Mouse (Mus musculus) hematopoietic stem cell, adult 5-6 weeks (primary cell): Measurements from ENCODE around the gene Gm21962. TPM values are rescaled to one million over a fixed set of nuclear protein-coding genes. Genes with fewer than 3 reads are reported as not detected.
"Not testable (repeated sequence)": the region's sequence is repeated elsewhere in the genome, so short reads cannot be mapped to it uniquely, and the experiment has no call there.

Experiments
- ATAC-seq, 2 experiments: fragments of 125-278 bp in 1 of 2; replicated peaks in 1 of 2; 2 replicates each; pipeline ENCODE4 v1.8.0; 2016 to 2017; ENCODE audit warnings: inconsistent platforms in 2 of 2, mild to moderate bottlenecking in 2 of 2, moderate number of reproducible peaks in 2 of 2, low read depth in 1 of 2, moderate TSS enrichment in 1 of 2; ENCODE audit not compliant: low FRiP score in 2 of 2, poor library complexity in 2 of 2, severe bottlenecking in 2 of 2, insufficient read depth in 1 of 2, low TSS enrichment in 1 of 2
- total RNA-seq: library from RNA; stranded (forward); fragments of 172-1452, 232-1000 nt; gene quantifications from 2 replicates; pipeline ENCODE4 v1.2.3, GENCODE M21; 2017

The Gm21962 gene
- total RNA-seq, result not detected in 2 replicates

GRCm38 (mm10) chr3:137671224-137671623, at the start of gene Gm21962:
Gene Gm21962, plus strand, starts transcription at chr3:137671524.
- ATAC-seq, result not testable (repeated sequence)

GRCm38 (mm10) chr3:137622091-137622490, 49.2 kb upstream of the Gm21962 start:
- no peak for ATAC-seq

- peak in 1 of 2 experiments; percentile 13; a peak in 2 of 4 replicates for ATAC-seq
Observed at GRCm38 (mm10) chr3:137622895-137623580, 48.3 kb upstream of the Gm21962 start.

GRCm38 (mm10) chr3:137623581-137624362, 47.6 kb upstream of the Gm21962 start:
- peak; percentile 75 to 93 for ATAC-seq

GRCm38 (mm10) chr3:137625054-137625453, 46.3 kb upstream of the Gm21962 start:
- ATAC-seq, result no peak

GRCm38 (mm10) chr3:137633726-137634125, 37.6 kb upstream of the Gm21962 start:
- no peak for ATAC-seq

GRCm38 (mm10) chr3:137636571-137636970, 34.8 kb upstream of the Gm21962 start:
- no peak for ATAC-seq

GRCm38 (mm10) chr3:137641238-137641637, 30.1 kb upstream of the Gm21962 start:
- no peak for ATAC-seq

- no peak for ATAC-seq
Observed at GRCm38 (mm10) chr3:137642137-137642536, 29.2 kb upstream of the Gm21962 start.

- ATAC-seq, result no peak
Observed at GRCm38 (mm10) chr3:137642568-137642967, 28.8 kb upstream of the Gm21962 start.

- ATAC-seq, result no peak
Observed at GRCm38 (mm10) chr3:137644081-137644480, 27.2 kb upstream of the Gm21962 start.

GRCm38 (mm10) chr3:137644947-137645346, 26.4 kb upstream of the Gm21962 start:
- no peak for ATAC-seq

GRCm38 (mm10) chr3:137647427-137648100, 23.8 kb upstream of the Gm21962 start:
- no peak for ATAC-seq

- ATAC-seq, result no peak
Observed at GRCm38 (mm10) chr3:137649112-137649511, 22.2 kb upstream of the Gm21962 start.

GRCm38 (mm10) chr3:137652853-137653252, 18.5 kb upstream of the Gm21962 start:
- ATAC-seq, result no peak

- peak; percentile 72 to 83 for ATAC-seq
Observed at GRCm38 (mm10) chr3:137680923-137681322, 9.6 kb downstream of the Gm21962 start.

- no peak for ATAC-seq
Observed at GRCm38 (mm10) chr3:137682911-137683806, 11.8 kb downstream of the Gm21962 start.
